Comparison of ENCODE assay signal across 16 mouse cellular contexts in genomic region chr13:34609711-34610110, GRCm38 (mm10). TPM values are rescaled to one million over a fixed set of nuclear protein-coding genes. Genes with fewer than 3 reads are reported as not detected.
"Had no signal": no experiment of that assay in that cellular context is flagged by ENCODE, and none has a peak within 500 bp of the region (broad histone marks: within the 10 kb centered on the region; RNA-seq: fewer than 3 reads in every experiment).

No protein-coding gene starts in this region.

- H3K27me3 ChIP-seq: limb, embryonic 13.5 days; liver, embryonic 15.5 days; neural tube, embryonic 13.5 days had no signal

- H3K4me2 ChIP-seq: limb, embryonic 13.5 days; liver, embryonic 15.5 days; midbrain, embryonic 11.5 days; neural tube, embryonic 13.5 days had no signal

- H3K27ac ChIP-seq: layer of hippocampus, adult 2 months; limb, embryonic 13.5 days; liver, embryonic 15.5 days; neural tube, embryonic 13.5 days had no signal

- H3K36me3 ChIP-seq: limb, embryonic 13.5 days; liver, embryonic 15.5 days; neural tube, embryonic 13.5 days had no signal

- H3K9me3 ChIP-seq: limb, embryonic 13.5 days; liver, embryonic 15.5 days; neural tube, embryonic 13.5 days had no signal

- H3K4me3 ChIP-seq: layer of hippocampus, adult 2 months; limb, embryonic 13.5 days; liver, embryonic 15.5 days; neural tube, embryonic 13.5 days had no signal

- H3K9ac ChIP-seq: limb, embryonic 13.5 days; liver, embryonic 15.5 days; neural tube, embryonic 13.5 days had no signal

- H3K4me1 ChIP-seq: limb, embryonic 13.5 days; liver, embryonic 15.5 days; neural tube, embryonic 13.5 days had no signal

- ATAC-seq: lung, postnatal 0 days; midbrain, embryonic 16.5 days had no signal

- DNase-seq: kidney, postnatal 10 days; kidney, postnatal 4 days; left cerebral cortex, postnatal 4 days; lung, adult 2 months; lung, postnatal 4 days; right cerebral cortex, adult 18-20 months; right cerebral cortex, postnatal 25 days; thymus, postnatal 36 days had no signal

RNA-seq across cellular contexts. Expression of gene Pxdc1, which starts 43.6 kb away (rescaled TPM):
- total RNA-seq: megakaryocyte, adult 5-6 weeks had no signal
